Mouse (Mus musculus) CH12.LX (cell line): ENCODE measurements around the gene Nup160. TPM values are rescaled to one million over a fixed set of nuclear protein-coding genes. Genes with fewer than 3 reads are reported as not detected.

Source experiments
- DNase-seq: peaks from one replicate; pipeline ENCODE4 v3.0.0-alpha.2; 2013; ENCODE audit errors: extremely low read depth
- H3K27ac ChIP-seq: 2 replicates; pipeline ENCODE4 v1.5.1; 2012; ENCODE audit warnings: low read depth, mild to moderate bottlenecking, control low read depth, moderate library complexity; ENCODE audit not compliant: insufficient read depth
- H3K27me3 ChIP-seq: replicated peaks from 2 replicates; pipeline ENCODE3; 2012; ENCODE audit warnings: inconsistent platforms
- H3K36me3 ChIP-seq, 2 experiments: replicated peaks in 1 of 2; 2 replicates each; pipeline versions ENCODE3 to v1.6.1; 2012; ENCODE audit warnings: inconsistent platforms in 1 of 2, low read length in 1 of 2, mild to moderate bottlenecking in 1 of 2, mixed read lengths in 1 of 2, moderate library complexity in 1 of 2; ENCODE audit not compliant: control insufficient read depth in 1 of 2, insufficient read depth in 1 of 2
- H3K4me1 ChIP-seq, 2 experiments: 2 replicates each; pipeline ENCODE4 v1.6.1; 2012; ENCODE audit warnings: inconsistent platforms in 1 of 2, moderate library complexity in 1 of 2; ENCODE audit not compliant: insufficient read depth in 2 of 2, control insufficient read depth in 1 of 2
- H3K4me2 ChIP-seq: 2 replicates; pipeline ENCODE4 v1.6.1; 2012; ENCODE audit warnings: low read depth, mild to moderate bottlenecking, control low read depth; ENCODE audit not compliant: poor library complexity, insufficient read depth, severe bottlenecking
- H3K4me3 ChIP-seq, 3 experiments: fragments of 150-350 bp in 1 of 3; sonication (generic) in 1 of 3; replicated peaks in 1 of 3; 2 replicates each; pipeline versions ENCODE3 to v1.5.1; 2011 to 2012; ENCODE audit warnings: low read depth in 2 of 3, low read length in 2 of 3, mild to moderate bottlenecking in 2 of 3, moderate library complexity in 2 of 3, control low read depth in 1 of 3, improper control_type of control experiment in 1 of 3, inconsistent platforms in 1 of 3, mixed read lengths in 1 of 3; ENCODE audit not compliant: poor library complexity in 1 of 3
- H3K79me2 ChIP-seq: replicated peaks from 2 replicates; pipeline ENCODE4 v1.6.1; 2012; ENCODE audit warnings: mild to moderate bottlenecking, moderate library complexity; ENCODE audit not compliant: control insufficient read depth, poor library complexity, insufficient read depth, severe bottlenecking; ENCODE audit errors: extremely low read depth
- H3K9ac ChIP-seq: 2 replicates; pipeline ENCODE4 v1.6.1; 2012; ENCODE audit warnings: low read depth, mild to moderate bottlenecking, control low read depth, moderate library complexity; ENCODE audit not compliant: insufficient read depth
- H3K9me3 ChIP-seq: replicated peaks from 2 replicates; pipeline ENCODE3; 2012; ENCODE audit warnings: low read length, inconsistent platforms, mixed read lengths
- BHLHE40 ChIP-seq: IDR thresholded peaks from 2 replicates; pipeline ENCODE4 v1.6.1; 2011; ENCODE audit warnings: mild to moderate bottlenecking, low read depth, low read length, improper control_type of control experiment
- CHD1 ChIP-seq: IDR thresholded peaks from 2 replicates; pipeline ENCODE4 v1.6.1; 2012; ENCODE audit warnings: low read depth, low read length, improper control_type of control experiment, inconsistent platforms
- CTCF ChIP-seq, 2 experiments: IDR thresholded peaks in 1 of 2; conservative IDR thresholded peaks in 1 of 2; 2 replicates each; pipeline ENCODE4 v1.5.1; 2011 to 2012; ENCODE audit warnings: low read depth in 2 of 2, low read length in 2 of 2, improper control_type of control experiment in 1 of 2, inconsistent platforms in 1 of 2, mild to moderate bottlenecking in 1 of 2, moderate library complexity in 1 of 2
- ELF1 ChIP-seq: IDR thresholded peaks from 2 replicates; pipeline ENCODE4 v1.6.1; 2014; ENCODE audit warnings: low read depth, mild to moderate bottlenecking, inconsistent platforms, low read length, improper control_type of control experiment
- GABPA ChIP-seq: IDR thresholded peaks from 2 replicates; pipeline ENCODE4 v1.6.1; 2012; ENCODE audit warnings: low read depth, low read length, improper control_type of control experiment, inconsistent platforms; ENCODE audit not compliant: insufficient replicate concordance
- HCFC1 ChIP-seq: IDR thresholded peaks from 2 replicates; pipeline ENCODE4 v1.6.1; 2012; ENCODE audit warnings: low read depth, mild to moderate bottlenecking, inconsistent platforms, low read length, improper control_type of control experiment
- MAZ ChIP-seq: IDR thresholded peaks from 2 replicates; pipeline ENCODE4 v1.6.1; 2012; ENCODE audit warnings: low read depth, mild to moderate bottlenecking, inconsistent platforms, low read length, improper control_type of control experiment, moderate library complexity
- MEF2A ChIP-seq: IDR thresholded peaks from 2 replicates; pipeline ENCODE4 v1.6.1; 2014; ENCODE audit warnings: low read depth, mild to moderate bottlenecking, inconsistent platforms, low read length, improper control_type of control experiment, borderline replicate concordance
- MXI1 ChIP-seq: IDR thresholded peaks from 2 replicates; pipeline ENCODE4 v1.6.1; 2011; ENCODE audit warnings: mild to moderate bottlenecking, low read depth, low read length, improper control_type of control experiment
- PAX5 ChIP-seq: IDR thresholded peaks from 2 replicates; pipeline ENCODE4 v1.6.1; 2012; ENCODE audit warnings: low read length, inconsistent platforms, mixed read lengths
- RAD21 ChIP-seq: IDR thresholded peaks from 2 replicates; pipeline ENCODE4 v1.6.1; 2011; ENCODE audit warnings: low read depth, mild to moderate bottlenecking, low read length, improper control_type of control experiment, moderate library complexity
- SIN3A ChIP-seq: IDR thresholded peaks from 2 replicates; pipeline ENCODE4 v1.6.1; 2012; ENCODE audit warnings: low read length, improper control_type of control experiment, inconsistent platforms
- SMC3 ChIP-seq: IDR thresholded peaks from 2 replicates; pipeline ENCODE4 v1.6.1; 2011; ENCODE audit warnings: low read depth, low read length, improper control_type of control experiment
- UBTF ChIP-seq: IDR thresholded peaks from 2 replicates; pipeline ENCODE4 v1.6.1; 2012; ENCODE audit warnings: low read depth, mild to moderate bottlenecking, inconsistent platforms, low read length, improper control_type of control experiment, moderate library complexity
- ZC3H11A ChIP-seq: IDR thresholded peaks from 2 replicates; pipeline ENCODE4 v1.6.1; 2012; ENCODE audit warnings: low read depth, mild to moderate bottlenecking, inconsistent platforms, low read length, improper control_type of control experiment
- ZKSCAN1 ChIP-seq: IDR thresholded peaks from 2 replicates; pipeline ENCODE4 v1.6.1; 2012; ENCODE audit warnings: low read depth, inconsistent platforms, low read length, improper control_type of control experiment, borderline replicate concordance
- ZMIZ1 ChIP-seq: IDR thresholded peaks from 2 replicates; pipeline ENCODE4 v1.6.1; 2012; ENCODE audit warnings: low read depth, mild to moderate bottlenecking, inconsistent platforms, low read length, improper control_type of control experiment
- dilution Hi-C: fragments of 300-500 bp; cut with MboI; formaldehyde crosslinking; loops from 2 replicates; pipeline ENCODE4 v1.14.3; 2020; ENCODE audit warnings: low sequenced_read_pairs; ENCODE audit not compliant: extremely low pct_unique_long_range_greater_than_20kb, extremely low pct_ligation_motif_present
- in situ Hi-C: fragments of 300-500 bp; cut with MboI; formaldehyde crosslinking; loops from 3 replicates; pipeline ENCODE4 v1.14.3; 2019; ENCODE audit warnings: low sequenced_read_pairs, low pct_ligation_motif_present, low pct_unique_long_range_greater_than_20kb, mixed read lengths
- polyA plus RNA-seq: library from polyadenylated mRNA; unstranded; fragments of >175 nt; gene quantifications from 2 replicates; pipeline ENCODE4 v1.2.1, GENCODE M21; 2012; ENCODE audit warnings: low read depth; ENCODE audit not compliant: insufficient read length
- total RNA-seq, 2 experiments: library from RNA; depleted of rRNA; stranded (reverse); fragments of 300-350 nt in 1 of 2; fragments of >200 nt in 1 of 2; gene quantifications; 2 replicates each; pipeline ENCODE4 v1.2.3; 2012 to 2014

The Nup160 gene
- total and polyA plus RNA-seq, 3 experiments, result 32.7 to 71.8 (median 59.1) TPM

GRCm38 (mm10) chr2:90674555-90674954, 2.5 kb upstream of the Nup160 start:
- H3K4me3 ChIP-seq, result no peak overlapping the region
- no peaks in the 10 kb centered on the region for H3K36me3 ChIP-seq
- in situ Hi-C loops (loop anchor here (10.0 kb wide), 1 partner anchor 90 kb away; the partner anchor contains the start of gene Ptprj), dilution Hi-C loops (no loop called here)
- no peaks in the 10 kb centered on the region for H3K27me3 ChIP-seq
- TF ChIP-seq SMC3, result peak; percentile 56
- TF ChIP-seq UBTF, result no peak
- TF ChIP-seq CHD1, result no peak
- TF ChIP-seq RAD21, result peak; percentile 60
- TF ChIP-seq CTCF (conservative IDR thresholded peaks at IDR 0.05 in 1 of 2, IDR thresholded peaks at IDR 0.05 in 1 of 2; ENCODE audit: low read depth in 2 of 2, low read length in 2 of 2), result peak in 1 of 2 experiments; percentile 55; a peak in 2 of 4 replicates
- no peak overlapping the region for H3K9ac ChIP-seq
- H3K79me2 ChIP-seq, result peaks cover 2% of the 10 kb centered on the region
- H3K4me1 ChIP-seq, result peaks cover 10 to 51% of the 10 kb centered on the region in 2 experiments
- H3K4me2 ChIP-seq, result no peak overlapping the region
- H3K27ac ChIP-seq, result no peak overlapping the region
- DNase-seq, result peak; percentile 33
- H3K9me3 ChIP-seq, result peaks cover 6% of the 10 kb centered on the region

- DNase-seq, result no peak
- no peak overlapping the region for H3K4me2 ChIP-seq
- no peak overlapping the region for H3K4me3 ChIP-seq
- H3K79me2 ChIP-seq, result peaks cover 11% of the 10 kb centered on the region
- H3K9me3 ChIP-seq, result no peaks in the 10 kb centered on the region
- peaks cover 10 to 56% of the 10 kb centered on the region in 2 experiments for H3K4me1 ChIP-seq
- in situ Hi-C loops (loop anchor here (5.0 to 10.0 kb wide), 3 partner anchors 38 to 198 kb away; partner anchors contain the start of gene Ptprj), dilution Hi-C loops (no loop called here)
- H3K27me3 ChIP-seq, result no peaks in the 10 kb centered on the region
- TF ChIP-seq PAX5 (no peak), ZMIZ1 (no peak), GABPA (no peak), MEF2A (no peak), BHLHE40 (no peak), MAZ (no peak), SMC3 (no peak), ZC3H11A (no peak), HCFC1 (no peak), MXI1 (no peak), UBTF (no peak), ZKSCAN1 (no peak), ELF1 (no peak), SIN3A (no peak)
- H3K27ac ChIP-seq, result no peak overlapping the region
- H3K9ac ChIP-seq, result no peak overlapping the region
- H3K36me3 ChIP-seq, result peaks cover 0 to 2% of the 10 kb centered on the region in 2 experiments
Measured at GRCm38 (mm10) chr2:90675488-90675887, 1.5 kb upstream of the Nup160 start.
